Mouse (Mus musculus) activated CD4-positive, CD25-positive, alpha-beta regulatory T cell, adult 4 months (primary cell): ENCODE data around the gene Flrt3. TPM values are rescaled to one million over a fixed set of nuclear protein-coding genes. Genes with fewer than 3 reads are reported as not detected.
A peak's percentile ranks its signal among the peaks of the same experiment; 100 is the strongest.

Source experiments
- ATAC-seq: one replicate; pipeline ENCODE4 v1.8.0; 2017
- polyA plus RNA-seq, 2 experiments: library from polyadenylated mRNA; unstranded; fragments of 100-300 nt; shearing (Covaris generic); gene quantifications; one replicate each; pipeline ENCODE4 v1.2.1; 2017

Flrt3 gene
- under 1 TPM in 1 of 2 experiments, not detected in 1; 0.22 TPM for polyA plus RNA-seq

GRCm38 (mm10) chr2:140670963-140671702 is at the start of gene Flrt3:
Gene Flrt3, minus strand, starts transcription at chr2:140671469.
- peak; percentile 43 for ATAC-seq

GRCm38 (mm10) chr2:140717407-140717806 is 46.1 kb upstream of the Flrt3 start:
- no peak for ATAC-seq

GRCm38 (mm10) chr2:140715822-140716221 is 44.6 kb upstream of the Flrt3 start:
- ATAC-seq: no peak

GRCm38 (mm10) chr2:140707550-140707949 is 36.3 kb upstream of the Flrt3 start:
- ATAC-seq: no peak

- ATAC-seq: no peak
These were observed 34.0 kb upstream of the Flrt3 start for GRCm38 (mm10) chr2:140705278-140705677.

- no peak for ATAC-seq
These were observed 32.9 kb upstream of the Flrt3 start for GRCm38 (mm10) chr2:140704146-140704545.

GRCm38 (mm10) chr2:140703377-140703776 is 32.1 kb upstream of the Flrt3 start:
- no peak for ATAC-seq

- ATAC-seq: no peak
These were observed 27.3 kb upstream of the Flrt3 start for GRCm38 (mm10) chr2:140698585-140698984.

GRCm38 (mm10) chr2:140693845-140694244 is 22.6 kb upstream of the Flrt3 start:
- ATAC-seq: no peak

- no peak for ATAC-seq
These were observed 21.2 kb upstream of the Flrt3 start for GRCm38 (mm10) chr2:140692461-140692860.

GRCm38 (mm10) chr2:140691403-140691802 is 20.1 kb upstream of the Flrt3 start:
- ATAC-seq: no peak

- ATAC-seq: no peak
These were observed 19.6 kb upstream of the Flrt3 start for GRCm38 (mm10) chr2:140690906-140691305.

GRCm38 (mm10) chr2:140676728-140677127 is 5.5 kb upstream of the Flrt3 start:
- no peak for ATAC-seq

GRCm38 (mm10) chr2:140673466-140673865 is 2.2 kb upstream of the Flrt3 start:
- no peak for ATAC-seq

- ATAC-seq: no peak
These were observed 812 bp downstream of the Flrt3 start for GRCm38 (mm10) chr2:140670457-140670856.

- no peak for ATAC-seq
These were observed 1.5 kb downstream of the Flrt3 start for GRCm38 (mm10) chr2:140669786-140670185.

GRCm38 (mm10) chr2:140669081-140669480 is 2.2 kb downstream of the Flrt3 start:
- no peak for ATAC-seq

GRCm38 (mm10) chr2:140668311-140668710 is 3.0 kb downstream of the Flrt3 start:
- ATAC-seq: no peak

- ATAC-seq: no peak
These were observed 3.8 kb downstream of the Flrt3 start for GRCm38 (mm10) chr2:140667261-140668047.

- ATAC-seq: no peak
These were observed 4.4 kb downstream of the Flrt3 start for GRCm38 (mm10) chr2:140666846-140667245.

GRCm38 (mm10) chr2:140664381-140664780 is 6.9 kb downstream of the Flrt3 start:
- ATAC-seq: no peak

GRCm38 (mm10) chr2:140662673-140663072 is 8.6 kb downstream of the Flrt3 start:
- ATAC-seq: no peak

GRCm38 (mm10) chr2:140653978-140654377 is 17.3 kb downstream of the Flrt3 start:
- no peak for ATAC-seq

GRCm38 (mm10) chr2:140653481-140653880 is 17.8 kb downstream of the Flrt3 start:
- no peak for ATAC-seq
